Mouse (Mus musculus) cerebellum, adult 8-10 months (tissue): ENCODE results near the gene Sall1.

Experiments used
- DNase-seq: peaks from one replicate; pipeline ENCODE4 v3.0.0; 2022

The Sall1 gene

GRCm38 (mm10) chr8:89043940-89044339 lies at the start of gene Sall1:
Sall1 (minus strand) TSS chr8:89044162.
- no peak for DNase-seq

- DNase-seq: no peak
Observed at GRCm38 (mm10) chr8:89089916-89090315, 46.0 kb upstream of the Sall1 start.

- no peak for DNase-seq
Observed at GRCm38 (mm10) chr8:89079147-89079546, 35.2 kb upstream of the Sall1 start.

- DNase-seq: no peak
Observed at GRCm38 (mm10) chr8:89072968-89073382, 29.0 kb upstream of the Sall1 start.

- no peak for DNase-seq
Observed at GRCm38 (mm10) chr8:89067499-89067898, 23.5 kb upstream of the Sall1 start.

- DNase-seq: no peak
Observed at GRCm38 (mm10) chr8:89064042-89064441, 20.1 kb upstream of the Sall1 start.

- no peak for DNase-seq
Observed at GRCm38 (mm10) chr8:89063366-89064040, 19.5 kb upstream of the Sall1 start.

GRCm38 (mm10) chr8:89060717-89061116 lies 16.8 kb upstream of the Sall1 start:
- DNase-seq: no peak

- no peak for DNase-seq
Observed at GRCm38 (mm10) chr8:89059507-89059906, 15.5 kb upstream of the Sall1 start.

- DNase-seq: no peak
Observed at GRCm38 (mm10) chr8:89052880-89053279, 8.9 kb upstream of the Sall1 start.

GRCm38 (mm10) chr8:89046639-89047348 lies 2.8 kb upstream of the Sall1 start:
- DNase-seq: no peak

- no peak for DNase-seq
Observed at GRCm38 (mm10) chr8:89046226-89046625, 2.3 kb upstream of the Sall1 start.

GRCm38 (mm10) chr8:89045726-89046125 lies 1.8 kb upstream of the Sall1 start:
- DNase-seq: no peak

GRCm38 (mm10) chr8:89045218-89045601 lies 1.2 kb upstream of the Sall1 start:
- no peak for DNase-seq

GRCm38 (mm10) chr8:89044511-89045217 lies 702 bp upstream of the Sall1 start:
- no peak for DNase-seq

- no peak for DNase-seq
Observed at GRCm38 (mm10) chr8:89043371-89043841, 556 bp downstream of the Sall1 start.

GRCm38 (mm10) chr8:89042560-89043370 lies 1.2 kb downstream of the Sall1 start:
- DNase-seq: no peak

- no peak for DNase-seq
Observed at GRCm38 (mm10) chr8:89042118-89042460, 1.9 kb downstream of the Sall1 start.

- no peak for DNase-seq
Observed at GRCm38 (mm10) chr8:89041421-89042117, 2.4 kb downstream of the Sall1 start.

- DNase-seq: no peak
Observed at GRCm38 (mm10) chr8:89040751-89041420, 3.1 kb downstream of the Sall1 start.

- no peak for DNase-seq
Observed at GRCm38 (mm10) chr8:89039890-89040289, 4.1 kb downstream of the Sall1 start.

- DNase-seq: no peak
Observed at GRCm38 (mm10) chr8:89038920-89039319, 5.0 kb downstream of the Sall1 start.
